Mouse (Mus musculus) CD8-positive naive resting alpha-beta T cell, adult 2 months (primary cell): ENCODE data around the gene Nkiras2.
"Not testable (repeated sequence)": the region's sequence is repeated elsewhere in the genome, so short reads cannot be mapped to it uniquely, and the experiment has no call there.

ENCODE experiments used
- DNase-seq, 2 experiments: peaks; one replicate each; pipeline ENCODE4 v3.0.0; 2022; ENCODE audit warnings: low read depth in 2 of 2, low spot score in 2 of 2

Nkiras2 gene

DNA sequence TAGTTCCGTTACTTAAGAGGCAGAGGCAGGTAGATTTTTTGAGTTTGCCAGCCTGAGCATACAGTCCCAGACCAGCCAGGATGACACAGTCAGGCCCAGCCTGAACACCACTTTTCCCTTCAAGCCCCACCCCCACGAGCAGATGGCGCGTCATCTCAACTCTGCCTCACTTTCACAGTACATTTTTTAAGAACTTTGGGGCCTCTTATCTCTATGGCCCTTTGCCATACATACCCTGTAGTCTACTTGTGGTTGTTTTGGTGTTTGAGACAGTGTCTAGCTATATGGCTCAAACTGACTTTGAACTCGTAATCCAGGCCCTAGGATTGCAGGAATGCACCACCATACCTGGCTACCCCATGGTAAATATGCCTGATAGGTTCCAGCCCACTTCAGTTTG lies 9.0 kb downstream of the Nkiras2 start:
- no peak for DNase-seq

DNA sequence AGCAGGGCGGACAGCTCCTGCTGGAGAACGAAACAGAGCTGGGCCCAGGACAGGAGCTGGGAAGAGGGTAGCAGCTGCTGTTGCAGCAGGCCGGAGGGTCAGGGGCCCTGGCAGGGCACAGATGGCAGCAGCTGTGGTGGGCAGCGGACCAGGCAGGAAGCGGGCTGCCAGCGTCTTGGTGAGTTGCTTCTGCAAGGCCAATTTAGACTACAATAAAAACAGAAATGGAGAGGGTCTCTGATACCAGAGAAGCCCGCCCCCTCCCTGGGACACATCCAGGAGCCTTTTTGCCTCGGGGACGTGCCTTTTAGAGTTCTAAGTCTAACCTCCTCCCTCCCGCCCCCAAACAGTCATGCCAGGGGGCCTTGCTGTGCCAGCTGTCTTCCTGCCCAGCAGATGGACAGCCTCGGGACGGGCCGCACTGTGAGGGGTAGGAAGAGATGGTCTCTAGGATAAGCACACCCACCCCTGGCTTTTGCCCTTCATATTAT lies 9.9 kb downstream of the Nkiras2 start:
- DNase-seq: no peak

DNA sequence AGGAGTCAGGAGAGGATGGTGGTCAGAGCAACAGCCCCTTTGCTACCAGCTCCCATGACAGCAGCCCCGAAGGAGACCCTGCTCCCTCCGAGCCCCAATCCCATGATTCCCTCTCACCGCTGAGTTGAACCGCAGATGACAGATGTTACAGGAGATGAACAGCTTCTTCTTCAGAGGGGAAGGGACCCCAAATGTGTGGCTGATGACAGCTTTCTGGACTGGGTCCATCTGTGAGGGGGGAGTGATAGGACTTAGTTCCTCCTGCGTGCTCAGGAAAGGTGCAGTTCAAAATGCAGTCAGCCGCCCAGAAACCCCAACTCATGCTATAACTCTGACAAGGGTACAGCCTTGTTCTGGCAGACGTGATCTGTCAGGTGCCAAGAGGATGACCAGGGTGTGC lies 15.5 kb downstream of the Nkiras2 start:
- DNase-seq: no peak

DNA sequence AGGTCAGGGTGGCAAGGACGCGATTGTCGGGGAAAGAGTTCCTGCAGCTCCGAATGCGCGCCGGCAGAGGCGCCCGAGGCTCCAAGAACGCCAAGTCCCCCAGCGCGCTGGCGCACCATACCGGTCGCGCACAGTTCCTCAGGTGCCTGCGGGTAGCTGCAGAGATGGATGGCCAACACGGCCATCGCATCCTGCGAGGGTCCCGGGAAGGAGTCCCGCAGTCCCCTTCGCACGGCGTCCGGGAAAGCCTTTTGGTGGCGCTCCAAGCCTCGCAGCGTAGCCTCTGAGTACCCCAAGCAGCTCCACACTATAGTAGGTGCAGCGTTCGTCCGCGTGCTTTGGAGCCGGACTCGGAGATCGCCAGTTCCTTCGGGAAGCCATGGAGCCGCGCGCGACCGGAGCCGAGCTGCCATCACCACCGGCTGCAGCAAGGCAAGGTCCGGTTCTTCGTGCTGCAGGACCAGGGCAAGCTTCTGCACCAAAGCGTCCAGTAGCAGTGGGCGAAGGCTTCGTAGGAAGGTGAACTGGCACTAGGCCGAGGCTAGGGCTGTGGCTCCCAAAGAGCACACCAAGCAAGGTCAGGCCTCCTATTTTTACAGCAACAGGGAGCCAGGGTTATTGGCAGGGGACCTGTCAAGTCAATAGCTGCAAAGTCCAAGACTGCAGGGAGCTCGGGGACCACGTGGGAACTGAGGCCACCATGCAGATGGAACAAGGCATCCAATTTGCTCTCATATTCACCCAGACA lies 21.3 kb downstream of the Nkiras2 start:
- DNase-seq: no peak

DNA sequence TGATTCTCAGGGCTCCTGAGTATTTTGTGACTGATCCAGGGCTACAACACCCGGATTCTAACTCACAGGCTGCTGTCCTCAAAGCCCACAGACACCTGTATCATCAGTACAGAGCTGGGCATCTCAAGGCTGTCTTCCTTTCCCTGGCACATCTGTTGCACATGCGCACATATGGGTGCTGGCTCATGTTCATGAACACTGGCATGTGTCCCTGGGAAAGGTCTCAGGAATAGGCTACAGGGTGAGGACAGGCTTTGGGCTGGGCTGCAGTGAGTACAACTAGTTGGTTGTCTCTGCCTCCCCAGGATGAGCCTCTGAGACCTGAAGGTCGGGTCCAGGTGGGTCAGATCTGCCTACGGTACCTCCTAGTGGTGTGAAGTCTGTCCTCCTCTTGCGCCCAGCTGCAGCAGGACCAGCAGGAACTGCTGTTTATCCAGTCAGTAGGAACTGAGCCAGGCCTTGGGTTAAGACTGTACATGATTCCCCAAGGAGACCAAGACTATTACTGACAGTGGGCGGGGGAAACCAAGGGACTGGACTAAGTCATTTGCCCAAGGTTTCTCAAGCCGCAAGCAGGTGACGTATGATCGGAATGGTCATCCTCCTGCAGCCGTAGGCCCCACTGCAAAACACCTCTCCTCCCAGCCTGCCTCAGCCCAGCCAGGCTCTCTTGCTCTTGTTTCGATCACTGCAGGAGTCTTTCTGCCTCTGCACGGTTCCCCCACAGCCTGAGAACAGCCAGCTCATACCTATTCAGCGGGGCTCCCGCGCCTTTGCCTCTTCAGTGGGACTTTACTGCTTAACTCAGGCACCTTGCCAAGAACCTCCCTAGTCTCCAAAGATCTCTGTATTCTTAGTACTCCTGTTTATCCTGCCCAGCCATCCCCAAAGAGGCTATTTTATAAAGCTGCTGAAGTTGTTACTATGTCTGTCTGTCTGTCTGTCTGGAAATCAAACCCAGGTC lies 24.9 kb downstream of the Nkiras2 start:
- DNase-seq: no peak

DNA sequence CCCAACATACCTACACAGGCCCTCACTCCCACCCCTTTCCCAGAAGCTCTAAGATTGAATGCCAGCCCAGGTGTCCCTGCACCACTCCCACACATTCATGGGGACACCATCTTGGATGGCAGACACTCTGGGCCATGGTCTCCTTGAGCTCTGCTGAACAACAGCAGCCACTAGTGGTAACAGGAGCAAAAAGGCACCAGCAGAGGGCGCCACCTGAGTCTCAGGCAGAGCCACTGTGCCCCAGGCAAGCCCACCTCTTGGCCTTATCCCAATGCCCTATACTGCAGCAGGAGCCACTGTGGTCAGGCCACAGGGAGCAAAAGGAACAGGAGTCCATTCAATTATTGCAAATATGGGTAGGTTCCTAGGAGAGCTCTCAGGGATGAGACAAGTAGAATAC lies 27.2 kb downstream of the Nkiras2 start:
- DNase-seq: peak; percentile 25 to 46

DNA sequence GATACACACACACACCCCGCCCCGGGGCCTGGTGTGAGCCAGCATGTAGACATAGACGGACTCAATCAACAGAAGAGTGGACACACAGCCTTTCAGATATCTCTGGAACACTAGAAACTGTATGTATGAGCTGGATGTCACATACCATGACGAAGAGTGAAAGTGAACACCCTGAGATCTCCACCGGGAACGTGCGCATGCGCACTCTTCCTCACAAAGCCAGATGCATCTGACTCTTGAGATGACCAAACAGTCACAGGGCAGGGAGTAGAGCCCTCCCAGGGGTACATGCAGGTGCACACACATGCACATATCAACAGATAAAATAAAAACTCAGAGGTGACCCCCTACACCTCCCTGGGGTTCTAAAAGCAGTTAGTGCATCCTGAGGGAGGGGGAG lies 29.4 kb downstream of the Nkiras2 start:
- no peak for DNase-seq

DNA sequence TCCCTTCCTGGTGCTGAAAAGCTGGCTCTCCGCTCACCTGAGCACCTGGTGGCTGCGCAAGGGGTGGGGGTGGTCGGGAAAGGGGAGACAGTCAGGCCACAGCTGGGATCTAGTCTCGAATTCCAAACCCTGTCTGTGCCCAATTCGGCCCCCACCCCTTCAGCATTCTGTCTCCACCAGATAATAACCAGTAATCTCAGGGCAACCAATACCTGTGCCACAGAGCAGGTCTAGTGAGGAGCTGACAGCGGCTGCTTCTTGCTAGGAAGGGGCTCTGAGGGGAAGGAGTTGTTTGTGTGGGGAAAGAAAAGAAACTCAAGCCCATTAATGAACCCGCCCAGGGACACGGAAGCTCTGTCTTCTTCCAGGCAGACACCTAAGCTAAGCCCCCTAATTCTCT lies 32.2 kb downstream of the Nkiras2 start:
- DNase-seq: no peak

DNA sequence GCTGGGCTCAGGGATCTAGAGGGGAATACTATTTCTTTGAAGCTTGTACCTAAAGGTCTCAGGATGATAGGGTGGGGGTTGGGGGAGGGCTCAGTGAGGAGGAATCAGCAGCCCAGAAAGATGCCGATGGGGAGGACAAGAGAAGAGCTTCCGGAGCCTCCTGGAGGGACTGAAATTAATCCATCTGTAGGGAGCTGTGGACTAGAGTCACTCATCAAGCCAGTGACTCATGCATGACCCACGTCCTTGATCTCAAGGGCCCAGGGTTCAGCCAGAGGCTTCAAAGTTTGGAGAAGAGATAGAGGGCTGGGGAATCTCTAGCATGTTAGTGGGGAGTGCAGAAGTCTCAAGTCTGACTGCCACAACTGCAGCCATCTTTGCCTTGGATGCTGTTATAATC lies 32.7 kb downstream of the Nkiras2 start:
- DNase-seq: no peak

DNA sequence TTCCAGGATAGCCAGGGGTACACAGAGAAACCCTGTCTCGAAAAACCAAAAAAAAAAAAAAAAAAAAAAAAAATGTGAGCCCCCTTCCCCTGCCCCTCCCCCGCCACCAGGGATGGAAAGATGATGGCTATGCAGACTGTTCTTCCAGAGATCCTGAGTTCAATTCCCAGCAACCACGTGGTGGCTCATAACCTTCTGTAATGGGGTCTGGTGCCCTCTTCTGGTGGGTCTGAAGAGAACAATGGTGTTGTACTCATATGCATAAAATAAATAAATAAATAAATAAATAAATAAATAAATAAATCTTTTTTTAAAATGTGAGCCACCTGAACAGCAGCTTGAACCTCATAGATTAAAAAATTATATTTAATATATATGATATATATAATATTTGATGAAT lies 36.5 kb downstream of the Nkiras2 start:
- not testable (repeated sequence) for DNase-seq

DNA sequence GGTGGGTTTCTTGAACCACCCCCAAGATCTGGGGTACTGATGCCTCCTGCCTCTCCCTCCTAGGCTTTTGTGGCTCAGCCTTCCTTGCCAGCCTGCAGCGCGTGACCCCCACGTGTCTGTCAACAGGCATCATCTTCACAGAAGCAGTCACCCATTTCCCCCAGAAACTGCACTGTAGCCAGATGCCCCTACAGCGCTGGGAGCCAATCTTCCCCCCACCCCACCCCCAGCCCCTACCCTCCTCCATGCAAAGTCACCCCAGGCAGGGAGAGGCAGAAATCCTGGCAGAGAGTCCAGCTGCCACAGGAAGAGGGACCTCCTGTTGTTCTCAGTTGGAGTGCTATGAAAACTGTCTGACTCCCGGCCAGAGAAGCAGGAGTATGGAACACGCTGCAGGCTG lies 37.4 kb downstream of the Nkiras2 start:
- DNase-seq: no peak

DNA sequence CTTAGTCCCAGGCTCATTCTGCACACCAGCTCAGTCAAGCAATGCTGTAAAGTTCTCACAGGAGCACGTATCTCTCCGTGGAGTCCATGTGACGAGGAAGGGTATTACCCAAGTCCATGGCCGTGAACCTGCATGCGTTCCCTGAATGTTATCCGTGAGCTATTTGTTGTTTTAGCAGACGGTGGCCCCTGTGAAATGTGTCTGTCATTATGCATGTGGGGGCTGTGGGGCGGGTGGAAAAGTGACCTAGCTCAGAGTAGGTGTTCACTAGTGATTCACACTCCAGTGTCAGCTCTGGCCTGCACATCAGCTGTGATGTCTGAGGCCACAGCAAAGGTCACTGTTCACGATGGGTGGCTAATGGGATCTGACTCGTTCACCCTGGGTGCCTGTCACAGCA lies 40.8 kb downstream of the Nkiras2 start:
- DNase-seq: no peak

DNA sequence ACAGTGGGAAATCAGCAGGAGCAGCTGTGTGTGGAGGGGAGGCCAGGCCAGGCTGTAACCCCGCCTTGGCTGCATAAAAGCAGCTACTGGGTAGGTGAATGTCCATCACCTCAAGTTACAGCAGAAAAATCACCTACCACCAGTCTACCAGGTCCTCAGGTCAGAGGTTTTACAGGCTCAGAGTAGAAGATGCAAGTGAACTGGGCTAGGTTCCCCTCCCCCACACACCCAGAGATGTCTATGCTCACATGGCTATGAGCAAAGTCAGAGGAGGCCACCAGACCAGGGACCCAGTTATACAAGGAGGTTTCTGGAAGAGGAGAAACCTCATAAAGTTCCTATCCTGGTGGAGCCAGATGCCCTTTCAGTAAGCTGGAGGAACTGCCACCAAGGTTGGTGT lies 52.0 kb downstream of the Nkiras2 start:
- DNase-seq: no peak

DNA sequence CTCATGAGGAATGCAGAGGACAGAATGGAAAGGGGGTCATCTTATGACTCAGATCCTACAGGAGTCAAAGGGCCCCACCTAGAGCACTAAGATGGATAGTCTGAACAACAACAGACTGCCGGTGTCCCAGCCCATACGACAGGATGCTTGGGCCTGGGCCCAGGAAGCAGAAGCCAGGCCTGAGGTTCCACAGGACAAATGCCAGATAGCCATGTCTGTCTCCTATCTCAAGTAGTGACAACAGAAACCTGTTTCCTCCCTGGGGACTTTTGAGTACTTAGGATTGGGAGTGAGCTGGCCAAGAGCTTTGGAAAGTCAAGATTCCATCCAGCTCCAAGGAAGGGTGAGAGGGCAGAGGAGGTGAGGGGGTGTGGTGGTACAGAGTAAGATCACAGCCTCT lies 52.9 kb downstream of the Nkiras2 start:
- DNase-seq: no peak

DNA sequence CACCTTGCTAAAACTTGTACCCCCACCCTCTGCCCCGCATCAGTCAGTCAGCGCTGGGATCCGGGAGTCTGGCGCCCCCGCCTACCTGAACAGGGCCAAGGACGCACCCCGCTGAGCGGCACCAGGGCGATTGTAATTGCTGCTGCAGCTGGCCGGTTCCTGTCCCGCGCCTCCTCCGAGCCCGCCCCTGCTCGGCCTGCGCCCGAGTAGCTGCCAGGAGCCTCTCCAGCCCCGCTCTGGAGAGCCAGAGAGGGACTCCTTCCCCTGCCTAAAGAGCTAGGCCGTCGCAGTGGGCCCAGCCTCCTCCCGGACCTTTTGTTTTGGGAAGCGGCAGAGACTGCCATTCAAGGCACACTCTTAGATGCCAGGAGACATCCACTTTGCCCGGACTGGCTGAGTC lies 54.1 kb downstream of the Nkiras2 start:
- DNase-seq: no peak
